Mouse (Mus musculus) limb, embryonic 11.5 days (tissue): ENCODE data around the gene Cideb. TPM values are rescaled to one million over a fixed set of nuclear protein-coding genes. Genes with fewer than 3 reads are reported as not detected.

Experiments
- ATAC-seq: fragments of 200-750 bp; cut with Nextera tagmentation; 2 replicates; pipeline ENCODE4 v1.8.0; 2017; ENCODE audit warnings: low read depth; ENCODE audit not compliant: insufficient number of reproducible peaks, low FRiP score, low TSS enrichment
- DNase-seq: peaks from one replicate; pipeline ENCODE4 v3.0.0-alpha.2; 2015; ENCODE audit warnings: low spot score
- H3K27ac ChIP-seq: fragments of 300-500 bp; sonication (generic); replicated peaks from 2 replicates; pipeline ENCODE4 v1.5.1; 2014; ENCODE audit warnings: low read depth, mild to moderate bottlenecking, low read length
- H3K27me3 ChIP-seq: fragments of 300-500 bp; sonication (generic); 2 replicates; pipeline ENCODE4 v1.6.1; 2014; ENCODE audit warnings: mild to moderate bottlenecking, low read length, mixed read lengths; ENCODE audit not compliant: control insufficient read depth, insufficient read depth
- H3K36me3 ChIP-seq: fragments of 300-500 bp; sonication (generic); 2 replicates; pipeline ENCODE4 v1.6.1; 2014; ENCODE audit warnings: mild to moderate bottlenecking, low read length, moderate library complexity, mixed read lengths; ENCODE audit not compliant: control insufficient read depth, insufficient read depth
- H3K4me1 ChIP-seq: fragments of 300-500 bp; sonication (generic); 2 replicates; pipeline ENCODE4 v1.6.1; 2014; ENCODE audit warnings: low read length, mixed read lengths; ENCODE audit not compliant: control insufficient read depth, insufficient read depth
- H3K4me2 ChIP-seq: fragments of 300-500 bp; sonication (generic); 2 replicates; pipeline ENCODE4 v1.6.1; 2014; ENCODE audit warnings: low read depth, mild to moderate bottlenecking, moderate library complexity; ENCODE audit not compliant: severe bottlenecking
- H3K4me3 ChIP-seq: fragments of 300-500 bp; sonication (generic); 2 replicates; pipeline ENCODE4 v1.5.1; 2014; ENCODE audit warnings: low read depth, low read length
- H3K9ac ChIP-seq: fragments of 300-500 bp; sonication (generic); 2 replicates; pipeline ENCODE4 v1.6.1; 2014; ENCODE audit warnings: mild to moderate bottlenecking, low read length
- H3K9me3 ChIP-seq: fragments of 300-500 bp; sonication (generic); 2 replicates; pipeline ENCODE4 v1.6.1; 2016; ENCODE audit warnings: low read length; ENCODE audit not compliant: control insufficient read depth
- WGBS: fragments of 180-500 bp; shearing (Covaris S2); extraction: QIAGEN DNeasy Blood & Tissue Kit; methylation state at CpG from one replicate; pipeline ENCODE4 v1.1.7; 2014; 5-methylcytosine and 5-hydroxymethylcytosine counted together
- polyA plus RNA-seq: library from polyadenylated mRNA; unstranded; fragments of >200 nt; fragmentation: Nextera tagmentation; extraction: Ambion mirVana; gene quantifications from 2 replicates; pipeline ENCODE4 v1.2.1, GENCODE M21; 2014

The Cideb gene
- polyA plus RNA-seq, 1 experiment from 2014 or later: 0.37 TPM

DNA sequence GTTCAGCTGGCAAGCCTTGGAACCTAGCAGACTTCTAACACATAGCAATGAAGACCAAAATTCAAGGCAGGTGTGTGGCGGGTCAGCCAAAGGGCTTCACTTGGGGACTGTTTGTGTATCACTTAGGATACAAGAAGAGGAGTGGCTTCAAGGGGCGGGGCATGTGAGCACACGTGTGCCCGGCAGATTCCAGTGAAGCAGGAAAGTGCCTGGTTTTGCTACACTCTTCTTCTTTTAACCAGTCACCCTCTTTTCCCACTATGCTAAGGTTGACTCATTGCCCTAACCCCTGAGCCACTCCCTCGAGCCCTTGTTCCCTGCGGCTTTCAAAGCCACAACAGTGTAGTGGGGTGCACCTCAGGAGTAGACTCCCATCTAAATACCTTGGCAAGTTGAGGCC, 43.4 kb downstream of the Cideb start:
- ATAC-seq (no peak), DNase-seq (no peak)
- Histone ChIP-seq H3K27me3 (peaks cover 7% of the 10 kb centered on the region), H3K27ac (no peak overlapping the region), H3K4me1 (no peaks in the 10 kb centered on the region), H3K9ac (no peak overlapping the region), H3K36me3 (no peaks in the 10 kb centered on the region), H3K4me3 (no peak overlapping the region), H3K4me2 (no peak overlapping the region), H3K9me3 (no peaks in the 10 kb centered on the region)
- WGBS: 37% methylated on average over 6 of the region's 6 CpGs

DNA sequence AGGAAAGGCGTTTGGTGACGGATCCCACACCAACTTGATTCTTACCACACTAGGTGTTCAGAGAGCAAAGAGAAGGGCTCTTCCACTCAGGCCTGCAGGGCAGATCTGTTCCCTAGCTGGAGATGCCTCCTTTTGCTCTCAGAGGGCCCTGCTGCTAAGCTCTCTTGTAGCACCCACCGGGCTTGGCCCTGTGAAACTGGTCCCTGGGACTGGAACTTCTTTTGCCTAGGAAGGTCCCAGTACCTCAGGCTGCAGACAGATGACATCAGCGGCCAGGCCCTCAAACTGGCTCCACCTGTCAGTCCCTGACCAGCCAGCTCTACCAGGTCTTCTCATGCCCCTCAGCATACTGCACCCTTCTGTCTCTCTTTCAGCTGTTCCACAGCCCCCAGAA, 44.5 kb downstream of the Cideb start, which contains the start of gene Tgm1:
Gene Tgm1 (minus strand): TSS at position 198 of the 394 bp plus-strand sequence.
- Histone ChIP-seq H3K4me3 (no peak within 1 kb of the TSS), H3K9me3 (no peaks in the 10 kb centered on the region), H3K4me2 (peak within 1 kb of the TSS; percentile 18; the same call in 1 of the 2 replicates), H3K36me3 (no peaks in the 10 kb centered on the region), H3K27ac (no peak within 1 kb of the TSS), H3K9ac (no peak within 1 kb of the TSS), H3K4me1 (no peaks in the 10 kb centered on the region), H3K27me3 (peaks cover 7% of the 10 kb centered on the region)
- ATAC-seq: no peak
- 12% methylated on average over 4 of the region's 4 CpGs for WGBS
- DNase-seq: no peak

DNA sequence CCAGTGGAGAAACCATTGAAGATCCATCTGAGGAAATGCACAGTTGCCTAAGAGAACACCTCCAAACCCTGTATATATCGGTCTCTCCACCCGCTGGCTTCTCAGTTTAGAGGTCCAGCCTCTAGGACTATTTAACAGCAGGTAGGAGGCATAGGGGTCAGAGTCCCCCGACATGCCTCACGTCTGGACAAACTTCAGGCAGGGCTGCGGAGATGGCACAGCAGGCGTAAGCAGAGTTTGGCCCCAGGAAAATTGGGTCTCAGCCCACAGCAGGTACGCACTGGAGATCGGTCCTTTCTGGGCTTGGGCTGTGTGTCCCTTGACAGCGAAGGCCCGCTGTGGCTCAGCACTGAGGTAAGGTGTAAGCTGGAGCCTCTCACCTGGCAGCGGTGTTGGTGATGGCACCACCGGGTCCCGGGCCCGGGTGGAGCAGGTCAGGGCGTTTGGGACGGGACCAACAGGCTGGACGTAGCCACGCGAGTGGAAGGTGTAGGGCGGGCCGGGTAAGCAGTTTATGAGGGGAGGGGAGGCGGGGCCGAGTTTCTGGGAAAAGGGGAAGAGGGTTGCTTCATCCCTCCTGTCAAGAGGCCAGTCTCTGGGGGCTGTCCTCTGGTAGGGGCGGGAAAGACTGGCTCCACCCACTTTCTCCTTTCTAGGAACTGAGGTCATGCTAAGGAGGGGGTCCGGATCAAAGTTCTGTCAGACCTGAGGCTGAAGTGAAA, 45.1 kb downstream of the Cideb start:
- DNase-seq (peak; percentile 29), ATAC-seq (0 out of 2 replicates have a peak, but pooled peaks have one; percentile 22)
- Histone ChIP-seq H3K4me1 (no peaks in the 10 kb centered on the region), H3K9me3 (no peaks in the 10 kb centered on the region), H3K4me3 (no peak overlapping the region), H3K27me3 (peaks cover 7% of the 10 kb centered on the region), H3K27ac (no peak overlapping the region), H3K9ac (no peak overlapping the region), H3K4me2 (peak overlapping the region; percentile 18; the same call in 1 of the 2 replicates), H3K36me3 (no peaks in the 10 kb centered on the region)
- whole genome bisulfite sequencing: 9% methylated on average over 25 of the region's 25 CpGs

DNA sequence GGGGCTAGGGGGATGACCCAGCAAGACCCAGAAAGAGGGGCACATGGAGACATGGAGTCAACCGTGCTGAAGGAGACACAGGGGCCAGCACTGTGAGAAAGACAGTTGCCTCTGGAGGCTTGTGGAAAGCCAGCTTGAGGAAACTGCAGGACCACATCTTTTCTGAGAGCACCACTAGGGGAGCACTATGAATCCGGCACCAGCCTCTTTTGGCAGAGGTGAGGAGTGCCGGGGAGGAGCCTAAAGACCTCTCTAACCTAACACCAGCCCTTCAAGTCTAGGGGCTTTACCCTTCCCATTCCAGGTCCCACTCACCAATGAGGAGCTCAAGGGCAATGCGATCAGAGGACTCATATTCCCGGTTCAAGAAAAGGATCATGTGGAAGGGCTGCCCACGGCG, 46.5 kb downstream of the Cideb start:
- Histone ChIP-seq H3K36me3 (no peaks in the 10 kb centered on the region), H3K4me2 (no peak overlapping the region), H3K4me1 (no peaks in the 10 kb centered on the region), H3K4me3 (no peak overlapping the region), H3K27me3 (peaks cover 7% of the 10 kb centered on the region), H3K27ac (no peak overlapping the region), H3K9me3 (no peaks in the 10 kb centered on the region), H3K9ac (no peak overlapping the region)
- no peak for ATAC-seq
- WGBS: 83% methylated on average over 7 of the region's 7 CpGs
- DNase-seq: no peak

DNA sequence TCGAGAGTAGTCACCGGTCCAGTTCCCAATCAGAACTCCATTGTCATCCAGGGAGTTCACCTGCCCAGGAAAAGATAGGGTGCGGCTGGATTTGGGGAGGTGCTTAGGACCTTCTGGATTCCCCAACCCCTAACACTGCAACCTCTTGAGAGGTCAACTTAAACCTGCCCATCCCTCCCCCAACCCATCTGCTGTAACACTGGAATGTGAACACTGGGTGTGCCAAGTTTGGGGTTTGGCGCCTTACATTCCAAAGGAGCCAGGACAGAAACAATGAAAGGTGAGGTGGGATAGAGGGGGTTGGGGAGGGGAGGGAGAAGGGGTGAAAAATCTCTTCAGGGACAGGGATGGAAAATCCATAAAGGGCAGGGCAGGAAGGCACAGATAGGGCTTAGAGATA, 48.7 kb downstream of the Cideb start:
- no peak overlapping the region for H3K9ac ChIP-seq
- no peak overlapping the region for H3K27ac ChIP-seq
- H3K4me3 ChIP-seq: no peak overlapping the region
- ATAC-seq (no peak), DNase-seq (no peak)
- H3K36me3 ChIP-seq: no peaks in the 10 kb centered on the region
- WGBS: 82% methylated on average over 4 of the region's 4 CpGs
- peaks cover 7% of the 10 kb centered on the region for H3K27me3 ChIP-seq
- no peaks in the 10 kb centered on the region for H3K4me1 ChIP-seq
- no peaks in the 10 kb centered on the region for H3K9me3 ChIP-seq
- no peak overlapping the region for H3K4me2 ChIP-seq

DNA sequence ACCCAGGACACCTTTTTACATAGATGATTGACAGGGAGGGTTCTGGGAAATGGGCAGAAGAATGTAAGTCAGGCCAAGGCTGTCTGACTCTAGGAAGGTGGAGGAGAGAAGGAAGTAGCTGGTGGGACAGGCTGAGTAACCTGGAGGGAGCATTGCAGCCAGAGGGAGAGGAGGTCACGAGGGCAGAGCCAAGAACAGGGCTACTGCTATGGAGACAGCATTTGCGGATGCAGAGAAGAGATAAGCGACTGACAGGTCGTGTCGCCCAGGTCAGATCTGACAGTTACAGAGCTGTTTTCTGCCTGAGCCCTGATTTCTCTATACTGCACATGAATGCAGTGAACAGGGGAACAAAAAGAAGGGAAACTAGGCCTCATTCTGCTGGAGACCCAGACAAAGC, 50.9 kb downstream of the Cideb start:
- Histone ChIP-seq H3K4me2 (no peak overlapping the region), H3K4me3 (no peak overlapping the region), H3K9me3 (no peaks in the 10 kb centered on the region), H3K4me1 (no peaks in the 10 kb centered on the region), H3K36me3 (no peaks in the 10 kb centered on the region), H3K27me3 (no peaks in the 10 kb centered on the region; the same call in 1 of the 2 replicates), H3K9ac (no peak overlapping the region), H3K27ac (no peak overlapping the region)
- DNase-seq (no peak), ATAC-seq (no peak)
- 81% methylated on average over 5 of the region's 5 CpGs for WGBS

DNA sequence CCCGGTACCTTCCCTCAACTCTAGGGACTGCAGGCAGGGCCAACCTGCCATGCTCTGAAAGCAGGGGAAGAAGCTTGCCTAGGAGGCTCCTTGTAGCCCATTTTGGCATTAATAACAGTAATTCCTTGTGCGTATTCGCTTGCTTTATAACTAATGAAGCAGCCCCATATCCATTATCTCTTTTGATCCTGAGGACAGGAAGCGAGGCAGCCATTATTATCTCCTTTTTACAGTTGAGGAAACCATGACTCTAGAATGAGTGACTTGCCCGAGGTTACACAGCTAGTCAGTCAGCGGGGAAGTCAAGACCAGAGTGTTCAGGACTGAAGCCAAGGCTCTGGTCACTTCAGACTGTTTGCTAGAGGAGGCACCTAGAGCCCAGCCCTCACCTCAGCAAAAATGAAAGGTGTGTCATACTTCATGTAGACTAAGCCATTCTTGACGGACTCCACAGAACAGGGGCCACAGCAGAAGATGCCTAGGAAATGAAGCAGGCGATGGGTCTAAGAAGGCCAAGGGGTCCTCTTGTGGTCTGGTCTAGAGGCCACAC, 52.1 kb downstream of the Cideb start:
- ATAC-seq (no peak), DNase-seq (no peak)
- Histone ChIP-seq H3K9me3 (no peaks in the 10 kb centered on the region), H3K27me3 (no peaks in the 10 kb centered on the region), H3K9ac (no peak overlapping the region), H3K36me3 (no peaks in the 10 kb centered on the region), H3K4me1 (no peaks in the 10 kb centered on the region), H3K27ac (no peak overlapping the region), H3K4me3 (no peak overlapping the region), H3K4me2 (no peak overlapping the region)
- 88% methylated on average over 8 of the region's 8 CpGs for WGBS
